Mouse (Mus musculus) kidney, postnatal 0 days (tissue): ENCODE results near the gene Pls1. TPM values are rescaled to one million over a fixed set of nuclear protein-coding genes. Genes with fewer than 3 reads are reported as not detected.

Experiments used
- ATAC-seq: fragments of 200-750 bp; cut with Nextera tagmentation; replicated peaks from 2 replicates; pipeline ENCODE4 v1.8.0; 2017; ENCODE audit warnings: low read depth, moderate number of reproducible peaks, moderate TSS enrichment, moderate library complexity; ENCODE audit not compliant: low FRiP score
- DNase-seq: peaks from one replicate; pipeline ENCODE4 v3.0.0-alpha.2; 2016; ENCODE audit warnings: low spot score
- H3K27ac ChIP-seq: fragments of 300-500 bp; sonication (generic); 2 replicates; pipeline ENCODE4 v1.5.1; 2014; ENCODE audit warnings: mild to moderate bottlenecking
- H3K27me3 ChIP-seq: fragments of 300-500 bp; sonication (generic); 2 replicates; pipeline ENCODE4 v1.6.1; 2014; ENCODE audit warnings: low read length, mixed read lengths; ENCODE audit not compliant: insufficient read depth
- H3K36me3 ChIP-seq: fragments of 300-500 bp; sonication (generic); 2 replicates; pipeline ENCODE4 v1.6.1; 2014; ENCODE audit warnings: low read length, mixed read lengths; ENCODE audit not compliant: insufficient read depth
- H3K4me1 ChIP-seq: fragments of 300-500 bp; sonication (generic); replicated peaks from 2 replicates; pipeline ENCODE4 v1.6.1; 2014; ENCODE audit warnings: antibody characterized with exemption, low read length, mixed read lengths; ENCODE audit not compliant: insufficient read depth
- H3K4me2 ChIP-seq: fragments of 300-500 bp; sonication (generic); 2 replicates; pipeline ENCODE4 v1.6.1; 2014; ENCODE audit warnings: mild to moderate bottlenecking, low read length, moderate library complexity, mixed read lengths
- H3K4me3 ChIP-seq: fragments of 300-500 bp; sonication (generic); replicated peaks from 2 replicates; pipeline ENCODE4 v1.5.1; 2014; ENCODE audit warnings: low read depth, low read length
- H3K9ac ChIP-seq: fragments of 300-500 bp; sonication (generic); 2 replicates; pipeline ENCODE4 v1.6.1; 2014; ENCODE audit warnings: low read depth, low read length
- H3K9me3 ChIP-seq: fragments of 300-500 bp; sonication (generic); replicated peaks from 2 replicates; pipeline ENCODE4 v1.6.1; 2016; ENCODE audit warnings: low read length, inconsistent platforms, mixed read lengths
- CTCF ChIP-seq: IDR thresholded peaks from 2 replicates; pipeline ENCODE4 v1.5.1; 2016; ENCODE audit warnings: antibody characterized with exemption, low read depth, mild to moderate bottlenecking, moderate library complexity
- WGBS: fragments of 180-500 bp; shearing (Covaris S2); extraction: QIAGEN DNeasy Blood & Tissue Kit; methylation state at CpG from one replicate; pipeline ENCODE4 v1.1.7; 2014; 5-methylcytosine and 5-hydroxymethylcytosine counted together
- polyA plus RNA-seq: library from polyadenylated mRNA; unstranded; fragments of >200 nt; fragmentation: Nextera tagmentation; extraction: Ambion mirVana; gene quantifications from 2 replicates; pipeline ENCODE4 v1.2.1, GENCODE M21; 2015

Pls1 gene
- 30.2 and 33.4 TPM in 2 replicates for polyA plus RNA-seq

DNA sequence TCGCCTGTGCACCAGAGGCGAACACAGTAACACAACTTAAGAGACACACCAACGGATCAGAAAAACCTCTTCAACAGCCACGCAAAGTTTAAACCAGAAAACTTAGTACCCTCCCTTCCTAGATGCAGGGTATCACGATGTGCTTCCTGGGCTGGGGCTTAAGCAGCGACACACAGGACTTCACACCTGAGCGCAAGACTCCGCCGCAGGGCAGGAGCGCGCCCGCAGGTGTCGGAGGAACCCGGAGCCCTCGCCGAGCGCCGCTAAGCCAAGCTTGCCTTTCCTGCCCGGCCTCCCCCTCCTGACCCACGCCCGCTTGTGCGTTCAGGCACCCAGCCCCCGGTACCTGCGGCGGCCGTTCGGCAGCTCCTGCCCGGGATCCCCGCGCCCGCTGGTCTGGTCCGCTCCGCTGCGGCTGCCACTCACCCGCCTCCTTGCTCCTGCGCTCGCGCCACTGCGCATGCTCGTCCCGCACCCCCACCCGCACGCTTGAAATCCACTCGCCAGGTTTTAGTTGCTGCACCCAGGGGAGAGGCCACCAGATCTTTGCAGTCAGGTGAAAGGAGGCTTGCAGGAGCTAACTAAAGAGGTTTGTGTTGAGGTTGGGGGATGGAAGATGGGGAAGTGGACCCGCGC, at the start of gene Pls1:
Gene Pls1 (minus strand): TSS at position 487 of the 636 bp plus-strand sequence.
- Histone ChIP-seq H3K4me2 (peak within 1 kb of the TSS; percentile 98), H3K9ac (peak within 1 kb of the TSS; percentile 62; the same call in 1 of the 2 replicates), H3K9me3 (no peaks in the 10 kb centered on the region), H3K4me3 (peak within 1 kb of the TSS; percentile 61), H3K36me3 (no peaks in the 10 kb centered on the region), H3K27ac (peak within 1 kb of the TSS; percentile 64), H3K27me3 (no peaks in the 10 kb centered on the region), H3K4me1 (no peaks in the 10 kb centered on the region)
- ATAC-seq = peak; percentile 88
- no peak for TF ChIP-seq CTCF
- peak; percentile 81 for DNase-seq
- under 1% methylated on average over 46 of the region's 46 CpGs for WGBS

DNA sequence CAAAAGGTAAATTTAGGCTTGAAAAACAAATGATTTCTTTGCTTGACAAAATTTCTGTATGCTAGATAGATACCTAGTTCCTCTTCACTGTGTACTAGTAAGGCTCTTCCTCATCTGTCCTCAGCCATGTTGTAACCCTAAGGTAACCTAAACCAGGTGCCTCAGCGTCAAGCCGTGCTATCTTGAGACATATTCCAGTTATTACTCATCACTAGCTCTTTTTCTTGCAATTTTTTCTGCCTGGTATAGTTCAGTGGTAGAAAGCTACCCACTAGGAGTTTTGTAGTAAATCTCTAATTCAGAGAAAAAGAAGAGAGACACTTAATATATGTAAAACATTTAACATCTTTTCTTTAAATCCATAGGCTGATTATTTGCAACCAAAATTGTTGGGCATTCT, 37.6 kb upstream of the Pls1 start:
- Histone ChIP-seq H3K27me3 (no peaks in the 10 kb centered on the region), H3K9ac (no peak overlapping the region), H3K4me1 (no peaks in the 10 kb centered on the region), H3K27ac (no peak overlapping the region), H3K4me3 (no peak overlapping the region), H3K36me3 (peaks cover 21% of the 10 kb centered on the region), H3K9me3 (no peaks in the 10 kb centered on the region), H3K4me2 (no peak overlapping the region)
- no peak for TF ChIP-seq CTCF
- WGBS = 94% methylated on average over 2 of the region's 2 CpGs
- DNase-seq = no peak
- ATAC-seq = no peak

DNA sequence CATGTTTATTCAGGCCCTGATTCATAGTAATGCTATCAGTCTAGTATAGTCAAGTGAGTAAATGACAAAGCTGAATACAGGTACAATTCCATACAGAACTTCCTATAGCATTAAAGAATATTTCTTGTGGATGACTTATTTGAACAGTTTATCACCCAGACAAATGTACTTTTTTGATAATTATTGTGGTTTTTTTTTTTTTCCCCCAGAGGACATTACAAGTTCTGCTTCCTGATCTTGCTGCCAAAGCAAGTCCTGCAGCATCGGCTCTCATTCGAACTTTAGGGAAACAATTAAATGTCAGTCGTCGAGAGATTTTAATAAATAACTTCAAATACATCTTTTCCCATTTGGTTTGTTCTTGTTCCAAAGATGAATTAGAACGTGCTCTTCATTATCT, 33.1 kb upstream of the Pls1 start:
- DNase-seq (no peak), ATAC-seq (no peak)
- Histone ChIP-seq H3K4me3 (no peak overlapping the region), H3K27me3 (no peaks in the 10 kb centered on the region), H3K4me2 (no peak overlapping the region), H3K36me3 (peaks cover 18% of the 10 kb centered on the region; the same call in 1 of the 2 replicates), H3K9ac (no peak overlapping the region), H3K27ac (no peak overlapping the region), H3K9me3 (no peaks in the 10 kb centered on the region), H3K4me1 (no peaks in the 10 kb centered on the region)
- 90% methylated on average over 5 of the region's 5 CpGs for WGBS
- no peak for TF ChIP-seq CTCF

DNA sequence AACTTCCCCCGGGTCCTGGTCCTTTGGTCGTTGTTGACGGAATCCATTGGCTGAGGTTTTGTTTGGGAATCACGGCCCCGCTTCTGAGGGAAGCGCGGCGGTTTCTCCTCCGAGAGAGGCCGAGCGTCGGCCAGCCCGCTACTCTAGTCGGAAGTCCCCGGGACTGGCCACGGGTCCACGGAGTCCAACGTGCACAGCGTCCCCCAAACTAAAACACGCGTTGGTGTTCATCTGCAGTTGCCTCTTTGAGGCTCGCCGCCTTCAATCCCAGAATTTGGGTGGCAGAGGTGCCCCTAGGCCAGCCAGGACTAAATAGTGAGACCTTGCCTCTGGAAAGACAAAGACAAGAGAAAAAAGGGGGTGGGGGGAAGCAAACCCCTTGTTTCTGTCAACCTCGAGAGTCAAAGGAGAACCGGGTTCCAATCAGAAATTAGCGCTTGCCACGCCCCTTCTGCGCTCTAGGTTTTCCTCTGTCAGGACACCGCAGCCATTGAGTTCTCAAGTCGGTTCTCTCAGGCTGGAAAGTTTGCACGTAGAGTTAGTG, 13.0 kb upstream of the Pls1 start:
- Histone ChIP-seq H3K27me3 (no peaks in the 10 kb centered on the region), H3K4me1 (no peaks in the 10 kb centered on the region), H3K9ac (peak overlapping the region; percentile 72), H3K4me3 (peak overlapping the region; percentile 84), H3K4me2 (peak overlapping the region; percentile 97), H3K27ac (peak overlapping the region; percentile 80), H3K9me3 (no peaks in the 10 kb centered on the region), H3K36me3 (0 out of 2 replicates have a peak, but pooled peaks cover 5% of the 10 kb centered on the region)
- ATAC-seq (peak; percentile 9; the same call in 1 of the 2 replicates), DNase-seq (peak; percentile 78)
- TF ChIP-seq CTCF = no peak
- WGBS = 0% methylated on average over 31 of the region's 31 CpGs

DNA sequence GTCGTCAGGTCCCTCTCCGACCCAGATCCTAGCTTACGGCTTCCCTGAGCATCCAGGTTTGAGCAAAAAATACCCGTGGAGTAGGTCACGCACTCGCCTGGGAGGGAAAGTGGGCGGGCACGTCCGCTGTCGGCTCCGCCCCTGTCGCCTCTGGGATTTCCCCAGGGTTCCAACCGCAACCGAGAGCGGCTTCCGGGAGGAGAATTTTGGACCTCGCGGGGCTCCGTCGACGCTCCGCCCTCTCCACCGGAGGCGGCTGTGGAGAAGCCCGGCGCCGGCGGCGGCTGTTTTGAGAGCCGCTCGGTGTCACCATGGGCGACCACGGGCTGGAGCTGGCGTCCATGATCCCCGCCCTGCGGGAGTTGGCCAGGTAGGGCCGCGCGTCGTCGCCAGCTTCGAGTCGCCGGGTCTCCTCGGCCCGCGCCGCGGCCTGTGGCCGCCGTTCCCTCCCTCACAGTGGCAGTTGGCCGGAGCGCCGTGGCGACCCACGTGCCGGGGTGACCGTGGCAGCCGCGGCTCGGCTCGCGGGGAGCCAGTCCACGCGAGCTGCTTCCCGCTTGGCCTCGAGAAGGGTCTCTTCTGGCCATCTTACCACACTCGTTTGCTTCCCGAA, 12.4 kb upstream of the Pls1 start, which contains the start of gene Atr:
Gene Atr (plus strand): TSS at position 184 of the 613 bp plus-strand sequence.
- H3K27me3 ChIP-seq = no peaks in the 10 kb centered on the region

DNA sequence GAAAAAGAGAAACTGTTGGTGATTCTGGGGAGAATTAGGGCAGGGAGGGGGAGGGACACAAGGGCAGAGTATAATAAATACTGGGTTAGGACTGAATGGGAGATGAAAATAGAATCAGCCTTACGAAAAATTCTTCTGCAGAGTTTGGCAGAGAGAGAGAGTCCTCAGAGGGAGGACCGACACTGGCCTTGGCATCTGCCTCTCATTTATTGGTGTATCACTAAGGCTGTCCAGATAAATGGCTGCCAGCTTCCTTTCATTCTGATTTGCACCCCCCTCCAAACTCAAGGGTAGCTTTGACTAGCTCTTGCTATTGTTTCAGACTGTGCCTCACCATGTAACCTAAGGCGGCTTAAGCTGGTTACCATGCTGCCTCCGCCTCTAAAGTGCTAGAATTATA, 10.9 kb upstream of the Pls1 start:
- Histone ChIP-seq H3K27ac (no peak overlapping the region), H3K36me3 (0 out of 2 replicates have a peak, but pooled peaks cover under 1% of the 10 kb centered on the region), H3K9ac (no peak overlapping the region), H3K4me1 (no peaks in the 10 kb centered on the region), H3K9me3 (no peaks in the 10 kb centered on the region), H3K27me3 (no peaks in the 10 kb centered on the region), H3K4me3 (no peak overlapping the region), H3K4me2 (no peak overlapping the region)
- TF ChIP-seq CTCF = no peak
- no peak for DNase-seq
- ATAC-seq = no peak
- WGBS = 85% methylated on average over 4 of the region's 4 CpGs

More for the DNA sequence above, 12.4 kb upstream of the Pls1 start, which contains the start of gene Atr:
- ATAC-seq = peak; percentile 87
- Histone ChIP-seq H3K4me1 (no peaks in the 10 kb centered on the region), H3K27ac (peak within 1 kb of the TSS; percentile 80), H3K9me3 (no peaks in the 10 kb centered on the region), H3K4me3 (peak within 1 kb of the TSS; percentile 84), H3K9ac (peak within 1 kb of the TSS; percentile 72), H3K36me3 (0 out of 2 replicates have a peak, but pooled peaks cover 3% of the 10 kb centered on the region), H3K4me2 (peak within 1 kb of the TSS; percentile 97)
- no peak for TF ChIP-seq CTCF
- WGBS = under 1% methylated on average over 64 of the region's 69 CpGs
- DNase-seq = peak; percentile 91
